8 mouse cellular contexts compared by ENCODE assay signal in genomic region chr1:128712876-128713275, GRCm38 (mm10).
DNase-seq lines count a peak whose midpoint lies in the region; ATAC-seq and TF ChIP-seq lines count a peak whose summit lies in the region.

No protein-coding gene starts in this region.

- H3K4me1 ChIP-seq in heart, embryonic 12.5 days (replicated peaks) = peaks cover 14% of the 10 kb centered on the region
- H3K4me1 ChIP-seq in embryonic facial prominence, embryonic 10.5 days = peaks cover 40% of the 10 kb centered on the region
- H3K4me1 ChIP-seq in lung, adult 2 months (ENCODE audit: control insufficient read depth, insufficient read depth, low read length) = no peaks in the 10 kb centered on the region
- H3K4me1 ChIP-seq in midbrain, postnatal 0 days (ENCODE audit: insufficient read depth, low read length) = no peaks in the 10 kb centered on the region
- H3K4me1 ChIP-seq in forebrain, embryonic 16.5 days (replicated peaks; ENCODE audit: control insufficient read depth, insufficient read depth, low read length) = 0 out of 2 replicates have a peak, but pooled peaks cover 2% of the 10 kb centered on the region

- H3K9ac ChIP-seq in heart, embryonic 12.5 days = no peak overlapping the region
- no peak overlapping the region for H3K9ac ChIP-seq in midbrain, postnatal 0 days (replicated peaks; ENCODE audit: low read length, poor library complexity, severe bottlenecking)
- H3K9ac ChIP-seq in forebrain, embryonic 16.5 days (replicated peaks; ENCODE audit: low read depth, low read length) = no peak overlapping the region

- H3K4me2 ChIP-seq in heart, embryonic 12.5 days = no peak overlapping the region
- no peak overlapping the region for H3K4me2 ChIP-seq in midbrain, postnatal 0 days (ENCODE audit: low read depth, low read length, poor library complexity, severe bottlenecking)
- no peak overlapping the region for H3K4me2 ChIP-seq in forebrain, embryonic 16.5 days (ENCODE audit: low read length)

- H3K36me3 ChIP-seq in heart, embryonic 12.5 days = no peaks in the 10 kb centered on the region
- H3K36me3 ChIP-seq in embryonic facial prominence, embryonic 10.5 days (replicated peaks) = no peaks in the 10 kb centered on the region
- H3K36me3 ChIP-seq in midbrain, postnatal 0 days (ENCODE audit: insufficient read depth, low read length) = no peaks in the 10 kb centered on the region
- H3K36me3 ChIP-seq in forebrain, embryonic 16.5 days (ENCODE audit: control insufficient read depth, insufficient read depth) = no peaks in the 10 kb centered on the region

- no peak overlapping the region for H3K4me3 ChIP-seq in heart, embryonic 12.5 days
- H3K4me3 ChIP-seq in embryonic facial prominence, embryonic 10.5 days = no peak overlapping the region
- no peak overlapping the region for H3K4me3 ChIP-seq in lung, adult 2 months (replicated peaks; ENCODE audit: extremely low read depth, low read depth, low read length)
- H3K4me3 ChIP-seq in midbrain, postnatal 0 days (ENCODE audit: low read depth, low read length) = no peak overlapping the region
- no peak overlapping the region for H3K4me3 ChIP-seq in forebrain, embryonic 16.5 days (replicated peaks; ENCODE audit: low read length)

- DNase-seq in heart, adult 11 months = peak; percentile 96
- no peak for DNase-seq in embryonic facial prominence, embryonic 10.5 days (ENCODE audit: low spot score)
- peak; percentile 10 for DNase-seq in lung, adult 2 months
- peak; percentile 27 for DNase-seq in spleen, adult 12 weeks (ENCODE audit: low spot score)
- no peak for DNase-seq in right cerebral cortex, postnatal 25 days
- DNase-seq in midbrain, postnatal 0 days (ENCODE audit: low spot score) = no peak

- H3K27me3 ChIP-seq in heart, embryonic 12.5 days (replicated peaks) = no peaks in the 10 kb centered on the region; the same call in 1 of the 2 replicates
- H3K27me3 ChIP-seq in embryonic facial prominence, embryonic 10.5 days (replicated peaks; ENCODE audit: low read depth, poor library complexity, severe bottlenecking) = no peaks in the 10 kb centered on the region
- no peaks in the 10 kb centered on the region for H3K27me3 ChIP-seq in midbrain, postnatal 0 days (ENCODE audit: insufficient read depth, low read length)
- no peaks in the 10 kb centered on the region for H3K27me3 ChIP-seq in forebrain, embryonic 16.5 days (replicated peaks; ENCODE audit: control insufficient read depth, insufficient read depth, low read length)

- H3K27ac ChIP-seq in heart, embryonic 12.5 days (ENCODE audit: poor library complexity, severe bottlenecking) = no peak overlapping the region
- H3K27ac ChIP-seq in embryonic facial prominence, embryonic 10.5 days (replicated peaks) = 0 out of 2 replicates have a peak overlapping the region, but pooled peaks have one; percentile 41
- H3K27ac ChIP-seq in midbrain, postnatal 0 days (ENCODE audit: low read depth, low read length) = no peak overlapping the region
- no peak overlapping the region for H3K27ac ChIP-seq in forebrain, embryonic 16.5 days (ENCODE audit: low read length)

- no peak for TF ChIP-seq CTCF in lung, adult 2 months (IDR thresholded peaks at IDR 0.05; ENCODE audit: insufficient read depth, low read length)
- no peak for TF ChIP-seq CTCF in midbrain, postnatal 0 days (IDR thresholded peaks at IDR 0.05)

- no peaks in the 10 kb centered on the region for H3K9me3 ChIP-seq in heart, embryonic 12.5 days (replicated peaks)
- H3K9me3 ChIP-seq in embryonic facial prominence, embryonic 10.5 days = no peaks in the 10 kb centered on the region
- H3K9me3 ChIP-seq in midbrain, postnatal 0 days (ENCODE audit: low read length) = no peaks in the 10 kb centered on the region
- H3K9me3 ChIP-seq in forebrain, embryonic 16.5 days (ENCODE audit: control insufficient read depth, low read length) = no peaks in the 10 kb centered on the region

- TF ChIP-seq POLR2A in lung, adult 2 months (IDR thresholded peaks at IDR 0.05; ENCODE audit: borderline replicate concordance, extremely low read depth, low read depth, low read length) = no peak

- WGBS in heart, embryonic 12.5 days = 67% methylated on average over 7 of the region's 7 CpGs
- WGBS in embryonic facial prominence, embryonic 10.5 days = 84% methylated on average over 7 of the region's 7 CpGs
- 41% methylated on average over 7 of the region's 7 CpGs for WGBS in lung, adult 2 months
- 80% methylated on average over 7 of the region's 7 CpGs for WGBS in midbrain, postnatal 0 days
- WGBS in forebrain, embryonic 16.5 days = 76% methylated on average over 7 of the region's 7 CpGs

- ATAC-seq in heart, embryonic 12.5 days (ENCODE audit: insufficient number of reproducible peaks, low FRiP score) = no peak
- no peak for ATAC-seq in midbrain, postnatal 0 days (ENCODE audit: low FRiP score)
- ATAC-seq in forebrain, embryonic 16.5 days = no peak

Comparison
In these comparisons a context has a peak if more than half of its experiments do, and no peak if none do; other contexts are left out.
1. DNase-seq: peak in heart, adult 11 months (single experiment), lung, adult 2 months (single experiment) and spleen, adult 12 weeks (single experiment); none in embryonic facial prominence, embryonic 10.5 days (single experiment), right cerebral cortex, postnatal 25 days (single experiment) and midbrain, postnatal 0 days (single experiment).